Mouse (Mus musculus) ES-E14 (cell line): ENCODE measurements at regions not wholly inside any gene's neighbourhood (a gene's known extent, or its start where the extent isn't known, plus 50 kb on each side); places are given as distances from the start of the nearest gene placed in this dataset.

Experiments used
- DNase-seq: peaks from one replicate; pipeline ENCODE4 v3.0.0-alpha.2; 2013; ENCODE audit warnings: low read depth, low spot score
- H3K27ac ChIP-seq: 2 replicates; pipeline ENCODE4 v1.5.1; 2012; ENCODE audit warnings: low read depth, mild to moderate bottlenecking, low read length, moderate library complexity, mixed read lengths; ENCODE audit not compliant: poor library complexity, insufficient read depth, severe bottlenecking
- H3K36me3 ChIP-seq: 2 replicates; pipeline ENCODE4 v1.6.1; 2012; ENCODE audit warnings: mild to moderate bottlenecking, low read length, moderate library complexity, mixed read lengths; ENCODE audit not compliant: control insufficient read depth, poor library complexity, insufficient read depth, severe bottlenecking
- H3K4me1 ChIP-seq, 2 experiments: fragments of 150-350 bp in 1 of 2; sonication (generic) in 1 of 2; 2 replicates each; pipeline ENCODE4 v1.6.1; 2012; ENCODE audit warnings: low read length in 2 of 2, mild to moderate bottlenecking in 1 of 2, mixed read lengths in 1 of 2; ENCODE audit not compliant: control insufficient read depth in 2 of 2, insufficient read depth in 2 of 2, poor library complexity in 1 of 2
- H3K4me3 ChIP-seq, 2 experiments: fragments of 150-350 bp in 1 of 2; sonication (generic) in 1 of 2; 2 replicates each; pipeline ENCODE4 v1.5.1; 2012; ENCODE audit warnings: low read length in 2 of 2, low read depth in 1 of 2, mild to moderate bottlenecking in 1 of 2, mixed read lengths in 1 of 2; ENCODE audit not compliant: insufficient read depth in 1 of 2, poor library complexity in 1 of 2, severe bottlenecking in 1 of 2
- H3K9ac ChIP-seq: 2 replicates; pipeline ENCODE4 v1.6.1; 2012; ENCODE audit warnings: low read depth, mild to moderate bottlenecking, low read length, mixed read lengths; ENCODE audit not compliant: poor library complexity, insufficient read depth, severe bottlenecking
- H3K9me3 ChIP-seq: fragments of 150-350 bp; sonication (generic); 2 replicates; pipeline ENCODE4 v1.6.1; 2012; ENCODE audit warnings: low read depth, mild to moderate bottlenecking, low read length; ENCODE audit not compliant: control insufficient read depth, insufficient read depth
- CHD2 ChIP-seq: IDR thresholded peaks from 2 replicates; pipeline ENCODE4 v1.6.1; 2014; ENCODE audit warnings: mild to moderate bottlenecking, low read depth, low read length, inconsistent platforms
- HCFC1 ChIP-seq: IDR thresholded peaks from 2 replicates; pipeline ENCODE4 v1.6.1; 2012; ENCODE audit warnings: low read length, inconsistent platforms, borderline replicate concordance; ENCODE audit not compliant: insufficient read depth
- MAFK ChIP-seq: IDR thresholded peaks from 2 replicates; pipeline ENCODE4 v1.6.1; 2014; ENCODE audit warnings: mild to moderate bottlenecking, low read depth, low read length, inconsistent platforms; ENCODE audit not compliant: insufficient read depth
- ZC3H11A ChIP-seq: IDR thresholded peaks from 2 replicates; pipeline ENCODE4 v1.6.1; 2012; ENCODE audit warnings: low read depth, mild to moderate bottlenecking, inconsistent platforms, low read length, borderline replicate concordance
- ZNF384 ChIP-seq: IDR thresholded peaks from 2 replicates; pipeline ENCODE4 v1.6.1; 2012; ENCODE audit warnings: low read depth, low read length, inconsistent platforms
- in situ Hi-C, 2 experiments: fragments of 600-800 bp; cut with MboI; formaldehyde crosslinking; loops; one replicate each; pipeline ENCODE4 v1.15.1; 2025; ENCODE audit warnings: low sequenced_read_pairs in 2 of 2, inconsistent platforms in 1 of 2; ENCODE audit not compliant: unreplicated experiment in 2 of 2

- H3K4me1 ChIP-seq: no peaks in the 10 kb centered on the region
- H3K27ac ChIP-seq: no peak overlapping the region
- in situ Hi-C loops: no loop called here
- H3K4me3 ChIP-seq: no peak overlapping the region
- H3K9me3 ChIP-seq: no peaks in the 10 kb centered on the region
- H3K9ac ChIP-seq: no peak overlapping the region
- TF ChIP-seq MAFK: no peak
- TF ChIP-seq ZC3H11A: peak; percentile 57
- TF ChIP-seq CHD2: no peak
- H3K36me3 ChIP-seq: no peaks in the 10 kb centered on the region
- DNase-seq: peak; percentile 21
These were observed 414.7 kb downstream of the Rnf144b start for GRCm38 (mm10) chr13:47537156-47537555.

GRCm38 (mm10) chr13:47549626-47550025 lies 427.2 kb downstream of the Rnf144b start:
- DNase-seq: no peak

DNA sequence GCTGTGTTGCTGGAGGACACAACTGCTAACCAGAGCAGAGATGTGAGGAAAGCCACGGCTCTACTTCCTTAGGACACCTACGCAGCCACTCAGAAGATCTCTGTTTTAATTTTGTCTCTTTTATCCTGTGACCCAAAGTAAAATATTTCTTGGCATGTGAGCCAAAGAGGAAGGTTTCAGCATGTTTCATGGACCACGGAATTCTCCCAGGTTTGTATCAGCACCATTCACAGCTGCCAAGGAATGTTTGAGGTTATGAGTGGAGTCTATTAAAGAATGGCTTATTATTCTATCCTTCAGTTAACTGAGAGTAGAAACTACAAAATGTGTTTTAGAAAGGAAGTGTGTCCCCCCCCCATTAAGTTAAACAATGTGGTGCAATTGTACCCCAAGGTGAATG lies 429.8 kb downstream of the Rnf144b start:
- TF ChIP-seq CHD2 (no peak), ZC3H11A (no peak), ZNF384 (no peak), HCFC1 (no peak), MAFK (no peak)

More at GRCm38 (mm10) chr13:47549626-47550025, 427.2 kb downstream of the Rnf144b start:
- no peak overlapping the region for H3K4me3 ChIP-seq
- TF ChIP-seq MAFK (no peak), CHD2 (no peak), ZNF384 (no peak), ZC3H11A (no peak), HCFC1 (no peak)
- no peak overlapping the region for H3K9ac ChIP-seq
- H3K36me3 ChIP-seq: no peaks in the 10 kb centered on the region
- no peaks in the 10 kb centered on the region for H3K4me1 ChIP-seq
- in situ Hi-C loops: no loop called here
- H3K9me3 ChIP-seq: no peaks in the 10 kb centered on the region
- H3K27ac ChIP-seq: no peak overlapping the region

GRCm38 (mm10) chr13:47554198-47554597 lies 431.7 kb downstream of the Rnf144b start:
- no peaks in the 10 kb centered on the region for H3K9me3 ChIP-seq
- H3K4me3 ChIP-seq: no peak overlapping the region
- no peaks in the 10 kb centered on the region for H3K4me1 ChIP-seq
- DNase-seq: no peak
- H3K36me3 ChIP-seq: no peaks in the 10 kb centered on the region
- H3K27ac ChIP-seq: no peak overlapping the region
- in situ Hi-C loops: no loop called here
- TF ChIP-seq ZC3H11A: no peak
- no peak for TF ChIP-seq CHD2
- TF ChIP-seq MAFK: no peak
- TF ChIP-seq ZNF384: no peak
- TF ChIP-seq HCFC1: no peak
- no peak overlapping the region for H3K9ac ChIP-seq

More for the DNA sequence above, 429.8 kb downstream of the Rnf144b start:
- H3K9ac ChIP-seq: no peak overlapping the region
- no peak overlapping the region for H3K4me3 ChIP-seq
- H3K36me3 ChIP-seq: no peaks in the 10 kb centered on the region
- in situ Hi-C loops: no loop called here
- no peaks in the 10 kb centered on the region for H3K4me1 ChIP-seq
- no peak overlapping the region for H3K27ac ChIP-seq
- no peaks in the 10 kb centered on the region for H3K9me3 ChIP-seq
- no peak for DNase-seq

- TF ChIP-seq ZC3H11A: no peak
- no peak for TF ChIP-seq HCFC1
- TF ChIP-seq ZNF384: no peak
- TF ChIP-seq CHD2: no peak
- TF ChIP-seq MAFK: no peak
- Histone ChIP-seq H3K4me3 (no peak overlapping the region), H3K36me3 (no peaks in the 10 kb centered on the region), H3K4me1 (no peaks in the 10 kb centered on the region), H3K9ac (no peak overlapping the region), H3K27ac (no peak overlapping the region), H3K9me3 (no peaks in the 10 kb centered on the region)
- DNase-seq: no peak
- in situ Hi-C loops: no loop called here
These were observed 434.9 kb downstream of the Rnf144b start for GRCm38 (mm10) chr13:47557196-47557974.
